Mouse (Mus musculus): ENCODE results near the gene Gga1. TPM values are rescaled to one million over a fixed set of nuclear protein-coding genes. Genes with fewer than 3 reads are reported as not detected.
A peak's percentile ranks its signal among the peaks of the same experiment; 100 is the strongest.
"Not testable (repeated sequence)": the region's sequence is repeated elsewhere in the genome, so short reads cannot be mapped to it uniquely, and the experiment has no call there.

Gene Gga1
- polyA plus RNA-seq, 2 experiments from 2014 or later: 14.3 to 17.1 TPM

GRCm38 (mm10) chr15:78845867-78846266 lies 31.1 kb upstream of the Gga1 start:
- no peak for ATAC-seq

- no peak for ATAC-seq
Observed at GRCm38 (mm10) chr15:78846352-78846751, 30.6 kb upstream of the Gga1 start.

DNA sequence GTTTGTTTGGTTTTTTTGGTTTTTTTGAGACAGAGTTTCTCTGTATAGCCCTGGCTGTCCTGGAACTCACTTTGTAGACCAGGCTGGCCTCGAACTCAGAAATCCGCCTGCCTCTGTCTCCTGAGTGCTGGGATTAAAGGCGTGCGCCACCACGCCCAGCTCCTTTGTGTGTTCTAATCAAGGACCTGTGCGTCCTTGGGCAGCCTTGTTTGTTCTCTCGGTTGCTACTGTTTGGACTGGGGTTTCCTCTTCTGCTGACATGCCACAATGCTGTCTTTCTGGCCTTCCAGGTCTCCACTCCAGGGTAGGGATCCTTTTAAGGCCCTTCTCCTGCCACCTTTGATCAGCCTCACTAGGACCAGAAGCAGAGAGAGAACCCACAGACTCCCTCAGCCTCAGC lies 30.2 kb upstream of the Gga1 start:
- ATAC-seq: not testable (repeated sequence)

- ATAC-seq: peak; percentile 48
Observed at GRCm38 (mm10) chr15:78848467-78848866, 28.5 kb upstream of the Gga1 start.

GRCm38 (mm10) chr15:78849485-78849884 lies 27.5 kb upstream of the Gga1 start:
- no peak for ATAC-seq

- no peak for ATAC-seq
Observed at GRCm38 (mm10) chr15:78850059-78850824, 26.7 kb upstream of the Gga1 start.

DNA sequence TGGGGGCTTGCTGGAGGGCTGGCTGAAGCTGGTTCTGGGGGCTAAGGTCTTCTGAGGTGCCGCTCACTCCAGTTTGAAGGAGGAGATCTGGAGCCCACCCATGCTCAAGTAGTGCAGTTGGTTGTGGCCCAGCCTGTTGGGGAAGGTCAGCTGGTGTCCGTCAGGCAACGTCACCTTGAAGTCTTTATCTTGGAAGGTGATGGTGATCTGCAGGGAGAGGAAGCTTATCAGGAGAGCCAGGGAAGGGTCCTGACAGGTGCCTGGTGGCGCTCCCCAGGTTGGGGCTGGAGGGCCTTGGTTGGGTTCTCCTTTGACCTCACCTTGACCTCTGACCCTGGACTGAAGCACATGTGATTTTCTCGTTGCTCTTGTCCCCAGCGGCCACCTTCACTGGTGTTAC lies 26.0 kb upstream of the Gga1 start:
- no peak for ATAC-seq

DNA sequence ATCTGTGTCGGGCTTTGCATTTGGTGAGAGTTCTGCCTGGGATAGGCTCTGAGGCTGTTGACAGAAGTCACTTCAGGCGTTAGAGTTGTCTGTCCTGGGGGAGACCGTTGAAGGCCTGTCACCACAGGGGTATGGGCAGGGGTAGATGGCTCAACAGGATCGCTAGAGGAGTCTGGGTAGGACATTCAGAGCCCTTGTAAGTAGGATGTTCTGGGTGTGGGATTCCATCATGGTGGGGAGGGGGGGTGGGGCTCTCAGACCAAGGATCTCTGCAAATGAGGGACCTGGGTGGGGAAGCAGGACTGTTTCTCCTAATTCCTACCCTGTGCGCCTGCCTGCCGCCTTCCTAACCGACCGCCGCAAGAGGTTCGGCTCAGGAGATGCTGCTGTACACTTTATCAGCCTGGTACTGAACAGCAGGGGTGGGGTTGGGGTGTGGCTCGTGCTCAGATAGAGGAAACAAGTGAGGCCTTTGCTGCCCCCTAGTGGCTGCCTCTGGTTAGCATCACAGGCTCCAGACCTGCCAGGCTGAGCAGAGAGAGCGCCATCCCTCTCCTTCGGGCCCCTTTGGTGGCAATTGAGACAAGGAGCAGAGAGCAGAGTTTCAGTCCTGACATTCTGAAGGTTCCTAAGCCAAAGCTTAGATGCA lies 25.4 kb upstream of the Gga1 start:
- peak; percentile 97 for ATAC-seq

GRCm38 (mm10) chr15:78855303-78855965 lies 21.6 kb upstream of the Gga1 start, which contains the start of gene Lgals2:
Gene Lgals2, minus strand, starts transcription at chr15:78855529.
- no peak for ATAC-seq

- ATAC-seq: no peak
Observed at GRCm38 (mm10) chr15:78857009-78857408, 20.0 kb upstream of the Gga1 start.

GRCm38 (mm10) chr15:78859311-78859710 lies 17.7 kb upstream of the Gga1 start:
- no peak for ATAC-seq

GRCm38 (mm10) chr15:78859714-78860113 lies 17.3 kb upstream of the Gga1 start:
- ATAC-seq: peak; percentile 62

GRCm38 (mm10) chr15:78862280-78862679 lies 14.7 kb upstream of the Gga1 start:
- ATAC-seq: no peak

GRCm38 (mm10) chr15:78863154-78863553 lies 13.8 kb upstream of the Gga1 start:
- ATAC-seq: no peak

DNA sequence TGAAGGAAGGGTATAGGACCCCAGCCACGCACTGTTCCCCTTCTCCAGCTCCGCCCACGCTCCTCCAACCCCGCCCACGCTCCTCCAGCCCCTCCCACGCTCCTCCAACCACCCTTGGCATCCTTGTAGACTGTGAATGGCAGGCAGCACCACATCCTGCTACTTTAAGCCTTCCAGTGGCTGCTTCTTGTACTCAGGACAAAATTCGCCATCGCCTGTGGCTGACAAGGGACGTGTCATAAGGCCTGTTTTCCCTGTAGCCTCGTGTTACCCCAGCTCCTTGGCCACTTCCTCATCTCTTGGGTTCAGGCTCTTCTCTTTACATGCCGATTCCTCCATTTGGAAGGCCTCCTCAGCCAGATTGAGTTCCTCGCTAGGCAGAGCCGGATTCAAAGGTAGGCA lies 13.1 kb upstream of the Gga1 start:
- no peak for ATAC-seq

GRCm38 (mm10) chr15:78868398-78868797 lies 8.6 kb upstream of the Gga1 start:
- ATAC-seq: no peak

DNA sequence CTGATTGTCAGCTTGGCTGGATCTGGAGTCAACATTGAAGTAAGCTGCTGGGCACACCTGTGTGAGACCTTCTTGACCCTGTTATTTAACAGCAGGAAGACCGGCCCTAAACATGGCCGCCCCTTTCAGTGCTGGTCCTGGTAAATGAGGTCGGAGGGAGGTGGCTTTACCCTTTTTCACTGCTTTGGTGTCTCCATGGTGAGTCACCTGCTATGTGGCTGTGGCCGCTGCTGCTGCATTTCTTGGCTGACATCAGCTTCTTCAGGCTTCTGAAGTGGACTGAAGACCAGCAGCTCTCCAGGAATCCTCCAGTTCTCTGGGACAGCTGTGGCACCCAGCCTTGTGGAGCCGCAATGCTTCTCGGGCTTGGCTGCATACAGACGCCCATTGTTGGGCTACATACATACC lies 8.2 kb upstream of the Gga1 start:
- no peak for ATAC-seq

DNA sequence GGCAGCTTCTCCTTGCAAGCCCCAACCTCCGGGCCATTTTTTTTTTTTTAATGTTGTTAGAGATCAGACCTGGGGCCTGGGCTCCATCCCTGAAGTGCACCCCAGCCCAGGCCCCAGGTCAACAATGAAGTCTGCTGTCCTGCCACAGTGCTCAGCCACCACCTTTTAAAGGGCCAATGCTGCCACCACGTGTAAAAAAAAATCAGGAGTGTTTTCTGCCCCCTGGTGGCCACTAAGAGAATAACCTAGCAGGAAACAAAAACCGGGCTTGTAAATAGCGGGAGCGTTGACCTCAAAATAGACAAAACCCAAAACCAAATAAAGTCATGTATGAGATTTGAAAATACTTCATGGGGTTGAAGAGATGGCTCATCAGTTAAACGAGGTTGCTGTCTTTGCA lies 7.2 kb upstream of the Gga1 start:
- peak; percentile 70 for ATAC-seq

- ATAC-seq: no peak
Observed at GRCm38 (mm10) chr15:78872021-78872608, 4.9 kb upstream of the Gga1 start.

DNA sequence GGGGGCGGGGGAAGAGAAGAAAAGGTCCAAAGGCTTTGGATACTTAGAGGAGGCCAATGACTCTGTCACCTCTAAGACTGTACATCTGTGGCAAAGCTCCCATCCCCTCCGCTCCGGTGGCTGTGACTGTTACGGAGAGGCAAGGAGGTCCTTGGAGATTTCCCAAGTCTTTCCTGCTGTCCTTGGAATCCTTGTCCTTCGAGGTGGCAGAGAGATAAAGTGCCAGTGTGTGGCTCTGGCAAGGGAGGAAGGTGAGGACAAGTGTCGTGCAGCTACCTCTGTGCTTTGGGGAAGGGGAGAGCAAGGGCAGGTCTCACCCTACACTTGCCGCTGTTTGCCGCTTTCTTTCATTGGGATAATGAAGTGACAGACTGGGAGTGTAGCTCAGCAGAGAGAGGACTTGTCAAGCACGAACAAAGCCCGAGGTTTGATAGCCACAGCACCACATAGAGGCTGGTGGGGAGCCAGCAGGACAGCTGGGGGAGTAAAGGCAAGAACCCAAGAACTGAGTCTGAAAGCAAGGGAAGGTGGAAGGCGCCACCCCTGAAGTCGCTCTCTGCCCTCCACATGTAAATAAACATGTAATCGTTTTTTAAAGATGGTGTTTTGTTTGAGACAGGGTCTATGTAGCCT lies 3.1 kb upstream of the Gga1 start:
- ATAC-seq: no peak

GRCm38 (mm10) chr15:78874989-78875388 lies 2.0 kb upstream of the Gga1 start:
- ATAC-seq: no peak

DNA sequence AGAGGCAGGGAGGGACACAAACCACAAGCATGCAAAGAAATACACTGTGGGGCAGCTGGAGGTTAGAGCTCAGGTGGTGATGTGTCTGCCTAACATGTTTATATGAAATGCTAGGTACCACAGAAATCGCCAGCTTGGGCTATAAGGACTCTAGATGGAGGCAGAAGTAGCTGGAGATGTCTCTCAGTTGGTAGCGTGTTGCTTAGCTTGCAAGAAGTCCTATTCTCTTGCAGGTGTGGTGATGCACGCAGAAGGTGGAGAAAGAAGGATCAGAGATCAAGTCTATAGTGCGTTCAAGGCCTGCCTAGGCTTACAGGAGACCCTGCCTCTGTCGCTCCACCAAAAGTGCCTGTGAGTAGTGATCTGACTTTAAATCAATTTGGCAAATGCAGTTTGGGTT lies 1.5 kb upstream of the Gga1 start:
- no peak for ATAC-seq

DNA sequence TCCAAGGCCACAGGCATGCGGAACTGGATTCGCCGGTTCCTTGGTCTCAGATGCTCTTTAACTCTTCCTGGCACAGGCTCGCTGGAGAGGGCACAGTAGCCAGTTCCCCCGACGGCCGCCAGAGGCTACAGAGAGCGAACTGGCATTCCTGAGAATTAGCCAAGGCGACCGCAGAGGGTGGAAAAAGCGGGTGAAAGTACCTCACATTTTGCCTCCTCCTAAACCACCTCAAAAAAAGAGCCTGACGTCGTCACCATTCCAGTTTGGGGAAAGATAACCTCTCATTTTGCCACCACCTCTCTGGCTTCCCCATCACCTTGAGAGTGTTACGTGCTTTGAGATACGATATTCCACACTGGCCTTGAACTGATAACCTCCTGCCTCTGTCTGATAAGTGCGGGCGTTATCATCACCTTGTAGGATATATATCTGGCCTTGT lies 713 bp upstream of the Gga1 start:
- peak; percentile 27 for ATAC-seq

All from CD4-positive, CD25-positive, alpha-beta regulatory T cell, adult 4 months (primary cell).